Mouse (Mus musculus) gastrocnemius, adult 8-10 months (tissue): ENCODE data around the gene Adssl1. TPM values are rescaled to one million over a fixed set of nuclear protein-coding genes. Genes with fewer than 3 reads are reported as not detected.
A peak's percentile ranks its signal among the peaks of the same experiment; 100 is the strongest.

ENCODE experiments used
- DNase-seq, 2 experiments: peaks; one replicate each; pipeline ENCODE4 v3.0.0; 2022; ENCODE audit warnings: low spot score in 2 of 2
- total RNA-seq, 4 experiments: library from RNA; stranded (reverse); gene quantifications; 2 replicates each; pipeline ENCODE4 v1.2.4; 2022

Gene Adssl1
- total RNA-seq, 4 experiments from 2014 or later = 952 to 1,087 (median 1,016) TPM

DNA sequence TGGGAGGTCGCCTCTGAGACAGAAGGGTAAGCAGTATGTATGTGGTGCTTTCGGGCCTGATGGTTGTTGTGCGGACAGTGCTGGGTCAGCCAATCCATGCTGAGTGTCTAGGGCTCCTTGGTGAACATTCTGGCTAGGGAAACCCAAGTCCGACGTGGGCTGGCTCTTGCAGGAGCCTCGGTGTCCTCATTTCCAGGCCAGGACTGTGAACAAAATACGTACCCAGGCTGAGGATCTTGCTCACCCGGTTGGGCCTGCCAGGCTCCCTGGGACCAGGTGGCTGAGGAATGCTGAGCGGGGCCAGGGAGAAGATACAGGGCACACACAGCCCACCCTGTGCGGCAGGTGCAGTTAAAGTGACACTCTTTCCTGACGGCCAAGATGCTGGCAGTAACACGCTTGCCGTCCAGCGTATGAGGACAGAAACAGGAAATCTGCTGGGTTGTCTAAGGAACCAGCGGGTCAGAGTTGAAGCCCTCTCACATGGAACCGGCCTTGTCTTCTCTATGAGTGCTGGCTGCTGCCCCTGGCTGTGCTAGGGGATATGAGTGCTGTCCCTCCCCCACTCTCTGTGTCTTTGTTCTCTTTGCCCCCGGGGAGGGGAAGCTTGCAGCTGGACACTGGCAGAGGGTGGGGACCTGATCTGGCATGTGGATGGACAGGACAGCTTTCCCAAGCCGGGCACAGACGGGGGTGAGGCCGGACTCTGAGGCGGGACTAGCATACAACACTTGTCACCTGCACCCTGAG is 26.7 kb upstream of the Adssl1 start:
- peak; percentile 45 to 59 for DNase-seq

DNA sequence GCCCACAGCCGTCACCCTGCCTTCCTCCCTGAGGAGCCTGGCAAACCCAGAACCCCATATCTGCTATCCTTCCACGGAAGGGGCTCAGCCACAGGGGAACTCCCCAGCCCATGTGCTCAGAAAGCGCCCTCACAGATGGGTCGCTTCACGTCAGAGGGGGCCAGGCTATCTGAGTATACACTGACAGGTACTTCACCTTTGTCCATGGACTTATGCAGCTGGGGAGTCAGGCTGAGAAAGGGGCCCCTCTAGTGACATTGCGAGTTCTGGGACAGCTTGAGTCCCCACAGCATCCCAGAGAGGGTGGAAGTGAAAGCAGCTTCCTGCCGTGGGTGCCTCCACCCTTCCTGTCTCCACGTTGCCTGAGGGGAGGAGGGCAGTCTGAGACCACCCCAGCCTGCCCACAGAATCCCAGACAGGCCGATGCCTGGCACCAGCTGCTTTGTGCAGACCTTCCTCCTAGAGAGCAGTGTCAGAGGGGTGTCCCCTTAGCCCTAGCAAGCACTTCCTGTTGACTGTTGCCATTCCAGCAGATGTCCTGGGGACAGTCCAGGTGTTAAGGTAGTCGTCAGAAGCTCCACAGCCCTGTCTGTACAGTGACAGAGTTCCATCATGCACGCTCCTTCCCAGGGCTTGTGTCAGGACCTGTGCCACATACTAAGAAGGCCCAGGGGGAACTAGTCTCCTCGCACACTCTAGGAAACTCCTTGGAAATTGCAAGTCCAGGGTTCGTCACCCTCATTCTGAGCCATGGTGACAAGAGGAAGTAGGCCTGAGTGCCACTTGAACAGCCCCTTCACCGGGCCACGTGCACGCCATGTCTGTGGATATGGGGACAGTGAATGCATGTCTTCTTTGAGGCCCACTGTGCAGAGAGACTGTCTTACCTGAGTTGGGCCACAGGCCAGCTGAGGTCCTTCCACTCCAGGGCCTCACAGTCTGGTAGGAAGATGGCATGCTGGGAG is 25.6 kb upstream of the Adssl1 start:
- peak in 1 of 2 experiments; percentile 3 for DNase-seq

DNA sequence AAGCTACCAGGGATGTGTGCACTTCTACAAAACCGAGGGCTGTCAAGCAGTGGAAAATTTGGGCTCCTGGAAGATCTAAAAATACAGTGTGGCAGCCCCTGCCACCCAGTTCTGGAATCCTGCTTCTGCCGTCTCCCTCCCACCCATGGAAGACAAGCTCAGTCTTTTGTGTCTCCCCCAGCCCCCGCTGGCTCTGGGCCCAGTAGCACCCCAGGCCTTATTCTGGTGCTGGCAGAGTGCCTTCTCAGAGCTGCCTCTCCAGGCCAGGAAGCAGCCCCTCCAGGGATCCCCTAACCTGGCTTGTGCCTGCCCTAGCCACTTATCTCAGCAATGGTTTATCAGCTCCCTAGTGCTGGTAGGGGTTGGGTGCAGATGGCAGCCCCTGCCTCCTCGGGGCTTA is 24.9 kb upstream of the Adssl1 start:
- no peak for DNase-seq

DNA sequence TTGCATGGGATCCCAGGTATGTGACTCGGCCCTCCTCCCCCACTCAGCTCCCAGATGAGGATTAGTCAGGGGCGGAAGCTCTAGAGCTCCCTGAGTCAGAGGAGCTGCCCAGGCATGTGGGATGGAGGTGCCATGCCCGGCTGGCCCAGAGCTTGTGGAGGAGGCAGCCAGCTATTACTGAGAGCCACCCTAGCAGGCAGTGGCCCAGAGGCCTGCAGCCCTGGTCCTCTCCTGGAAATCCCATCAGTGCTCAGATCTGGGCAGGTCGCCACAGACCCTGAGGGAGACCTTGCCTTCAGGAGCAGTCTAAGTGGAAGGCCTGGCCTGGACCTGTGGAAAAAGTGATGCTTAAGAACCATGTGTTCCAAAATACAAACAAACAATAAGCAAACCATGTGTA is 24.2 kb upstream of the Adssl1 start:
- peak; percentile 51 to 70 for DNase-seq

DNA sequence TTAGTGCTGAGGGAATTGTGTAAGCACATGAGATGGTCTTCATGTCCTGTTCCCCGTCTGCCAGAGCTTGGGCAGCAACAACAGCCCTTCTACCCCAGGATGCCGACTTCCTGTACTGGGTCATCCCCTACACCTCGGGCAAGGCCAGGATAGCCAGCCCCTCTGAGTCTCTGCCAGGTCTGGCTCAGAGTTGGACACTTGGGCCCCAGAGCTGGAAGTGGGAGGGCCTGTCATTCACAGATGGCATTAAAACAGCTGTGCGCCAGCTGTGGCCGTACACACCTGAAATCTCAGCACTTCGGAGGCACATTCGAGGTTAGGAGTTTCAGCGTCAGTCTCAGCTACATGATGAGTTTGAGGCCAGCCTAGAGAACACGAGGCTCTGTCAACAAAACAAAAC is 23.4 kb upstream of the Adssl1 start:
- no peak for DNase-seq

DNA sequence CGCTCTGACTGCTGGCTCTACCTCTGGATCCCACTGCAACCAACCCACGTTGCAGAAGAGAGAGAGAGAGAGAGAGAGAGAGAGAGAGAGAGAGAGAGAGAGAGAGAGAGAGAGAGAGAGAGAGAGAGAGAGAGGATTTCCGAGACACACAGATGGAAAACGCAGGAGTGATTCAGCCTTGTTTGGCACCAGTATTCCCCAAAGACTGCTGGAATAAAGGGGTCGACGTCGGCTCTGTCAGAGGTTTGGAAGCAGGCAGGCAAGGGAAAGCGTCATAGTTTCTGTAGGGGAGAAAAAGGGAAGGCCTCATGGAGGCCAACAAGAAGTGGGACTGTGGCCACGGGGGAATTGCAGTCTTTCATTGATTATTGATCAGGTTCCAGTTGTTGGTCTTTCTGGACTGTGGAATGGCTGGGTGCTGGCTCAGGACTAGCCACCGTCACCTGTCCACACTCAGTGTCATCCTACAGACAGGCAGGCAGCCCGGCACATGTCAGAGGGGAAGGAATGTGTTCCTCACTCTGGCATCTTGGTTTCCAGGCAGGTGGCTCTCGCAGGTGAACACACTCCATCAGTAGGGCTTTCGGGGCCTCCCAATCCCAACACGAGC is 22.8 kb upstream of the Adssl1 start:
- no peak for DNase-seq

DNA sequence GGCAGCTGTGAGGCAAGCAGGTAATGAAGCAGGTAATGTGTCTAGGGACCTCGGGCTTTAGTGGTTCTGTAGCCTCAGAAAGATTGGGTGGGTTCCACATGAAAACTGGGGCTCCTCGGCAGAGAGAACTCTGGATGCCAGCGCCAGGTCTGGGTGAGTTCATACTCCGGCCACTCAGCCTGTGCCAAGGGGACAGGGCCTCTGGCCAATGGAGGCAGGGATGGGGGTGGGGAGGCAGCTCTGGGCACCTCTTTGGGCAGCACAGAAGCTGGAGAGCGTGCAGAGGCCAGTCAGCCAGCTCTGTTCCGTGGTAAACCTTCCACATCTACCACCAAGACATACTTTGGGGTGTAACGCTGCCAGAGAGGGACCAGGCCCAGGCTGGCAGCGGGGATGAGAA is 22.2 kb upstream of the Adssl1 start:
- peak in 1 of 2 experiments; percentile 52 for DNase-seq

DNA sequence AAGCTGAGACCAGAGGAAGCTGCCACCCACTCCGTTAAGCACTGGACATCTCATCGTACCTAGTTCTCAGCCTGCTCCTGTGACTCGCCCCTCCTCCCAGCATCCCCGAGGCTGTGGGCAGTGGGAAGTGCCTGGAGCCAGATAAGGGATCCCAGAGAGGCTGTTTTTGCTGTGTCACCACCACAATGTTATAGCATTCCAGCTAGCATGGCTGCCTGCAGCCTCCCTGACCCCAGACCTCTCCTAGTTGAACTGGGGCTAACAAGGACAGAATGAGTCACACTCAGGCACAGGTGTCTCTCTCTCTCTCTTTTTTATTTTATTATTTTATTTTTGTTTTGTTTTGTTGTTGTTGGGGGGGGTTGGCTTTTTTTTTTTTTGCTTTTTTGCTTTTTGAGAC is 20.6 kb upstream of the Adssl1 start:
- no peak for DNase-seq

DNA sequence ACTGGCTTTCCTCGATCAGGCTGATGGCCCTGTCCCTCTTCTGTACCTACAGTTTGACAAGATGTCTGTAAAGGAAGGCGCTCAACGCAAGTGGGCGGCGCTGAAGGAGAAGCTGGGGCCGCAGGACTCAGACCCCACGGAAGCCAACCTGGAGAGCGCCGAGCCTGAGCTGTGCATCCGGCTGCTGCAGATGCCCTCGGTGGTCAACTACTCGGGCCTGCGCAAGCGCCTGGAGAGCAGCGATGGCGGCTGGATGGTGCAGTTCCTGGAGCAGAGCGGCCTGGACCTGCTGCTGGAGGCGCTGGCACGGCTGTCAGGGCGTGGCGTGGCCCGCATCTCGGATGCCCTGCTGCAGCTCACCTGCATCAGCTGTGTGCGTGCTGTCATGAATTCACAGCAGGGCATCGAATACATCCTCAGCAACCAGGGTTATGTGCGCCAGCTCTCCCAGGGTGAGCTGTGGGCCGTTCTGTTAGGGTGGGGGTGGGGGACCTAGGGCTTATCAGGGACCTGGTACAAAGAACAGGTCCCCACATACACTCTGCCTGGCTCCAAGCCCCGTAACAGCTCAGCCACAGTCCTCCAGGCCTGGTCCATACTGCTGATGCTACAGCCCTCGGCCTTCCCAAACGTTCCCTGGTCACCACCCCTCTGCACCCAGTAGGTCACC is 19.8 kb upstream of the Adssl1 start:
- DNase-seq = no peak

DNA sequence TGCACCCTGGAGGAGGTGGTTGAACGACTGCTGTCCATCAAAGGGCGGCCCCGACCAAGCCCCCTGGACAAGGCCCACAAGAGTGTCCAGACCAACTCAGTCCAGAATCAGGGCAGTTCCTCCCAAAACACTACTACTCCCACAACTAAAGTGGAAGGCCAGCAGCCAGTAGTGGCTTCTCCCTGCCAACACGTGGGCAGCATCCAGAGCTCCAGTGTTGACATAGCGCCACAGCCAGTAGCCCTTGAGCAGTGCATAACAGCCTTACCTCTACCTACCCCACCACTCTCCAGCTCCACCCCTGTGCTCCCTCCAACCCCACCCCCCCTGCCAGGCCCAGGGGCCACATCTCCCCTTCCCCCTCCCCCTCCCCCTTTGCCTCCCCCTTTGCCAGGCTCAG is 15.8 kb upstream of the Adssl1 start:
- DNase-seq = no peak

DNA sequence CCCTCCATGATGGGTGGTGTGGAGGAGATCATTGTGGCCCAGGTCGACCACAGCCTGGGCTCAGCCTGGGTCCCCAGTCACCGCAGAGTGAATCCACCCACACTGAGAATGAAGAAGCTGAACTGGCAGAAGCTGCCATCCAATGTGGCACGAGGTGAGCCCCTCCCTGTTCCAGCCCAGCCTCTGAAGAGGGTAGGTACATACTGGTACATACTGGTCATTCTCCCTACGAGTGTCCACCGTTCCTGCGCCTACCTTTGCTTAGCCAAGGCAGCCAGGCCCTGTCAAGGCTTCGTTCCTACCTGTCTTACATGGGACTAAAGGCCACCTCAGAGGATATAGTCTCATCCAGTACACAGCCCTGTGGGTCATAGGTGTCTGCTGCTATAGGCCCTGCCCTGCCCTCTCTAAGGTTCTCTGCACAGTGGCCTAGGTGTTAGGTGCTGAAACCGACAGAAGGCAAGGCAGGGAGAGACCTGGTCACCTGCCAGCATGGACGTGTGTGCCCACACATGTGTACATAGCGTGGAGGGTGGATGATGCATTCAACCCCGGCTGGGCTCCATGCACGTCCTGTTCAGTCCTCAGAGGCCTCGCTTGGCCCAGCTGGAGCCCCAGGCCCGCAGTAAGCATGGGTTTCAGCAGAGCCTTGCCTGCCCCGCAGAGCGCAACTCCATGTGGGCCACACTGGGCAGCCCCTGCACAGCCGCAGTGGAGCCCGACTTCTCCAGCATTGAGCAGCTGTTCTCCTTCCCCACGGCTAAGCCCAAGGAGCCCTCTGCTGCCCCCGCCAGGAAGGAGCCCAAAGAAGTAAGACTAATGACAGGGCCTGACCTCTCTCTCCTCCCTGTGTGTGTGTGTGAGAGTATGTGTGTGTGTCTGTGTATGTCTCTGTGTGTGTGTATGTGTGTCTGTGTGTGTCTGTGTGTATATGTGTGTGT is 14.9 kb upstream of the Adssl1 start:
- peak in 1 of 2 experiments; percentile 50 for DNase-seq

DNA sequence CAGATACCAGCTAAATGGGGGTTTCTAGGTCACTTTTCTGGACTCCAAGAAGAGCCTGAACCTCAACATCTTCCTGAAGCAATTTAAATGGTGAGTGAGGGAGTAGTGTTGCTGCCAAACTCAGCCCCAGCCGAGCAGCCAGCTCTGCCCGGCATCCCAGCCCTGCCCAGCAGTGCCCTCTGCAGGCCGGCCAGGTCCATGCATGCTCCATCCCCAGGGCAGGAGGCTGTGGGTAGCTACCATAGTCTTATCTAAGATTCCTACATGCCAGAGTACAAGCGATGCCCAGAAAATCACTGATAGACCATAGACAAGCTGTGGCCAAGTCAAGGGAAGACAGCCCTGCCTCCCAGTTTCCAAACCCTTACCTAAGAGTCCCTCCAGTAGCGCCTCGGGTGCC is 14.1 kb upstream of the Adssl1 start:
- DNase-seq = peak; percentile 66 to 67

DNA sequence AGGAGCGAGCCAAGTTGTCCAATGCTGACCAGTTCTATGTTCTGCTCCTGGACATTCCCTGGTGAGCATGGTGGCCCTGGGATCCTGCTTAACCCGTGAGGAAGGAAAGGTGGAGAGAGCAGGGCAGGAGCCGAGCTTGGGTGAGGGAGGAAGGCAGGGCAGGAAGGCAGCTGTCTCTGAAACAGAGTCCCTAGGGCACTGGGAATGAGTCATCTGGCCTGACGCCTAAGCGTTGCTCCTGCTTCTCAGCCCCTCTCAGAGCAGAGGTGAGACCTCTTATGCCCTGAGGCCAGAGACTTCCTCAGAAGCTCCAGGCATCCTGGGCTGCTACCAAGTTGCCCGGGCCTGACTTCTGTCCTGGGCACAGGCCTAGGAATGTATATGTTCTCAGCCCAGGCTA is 12.8 kb upstream of the Adssl1 start:
- no peak for DNase-seq

DNA sequence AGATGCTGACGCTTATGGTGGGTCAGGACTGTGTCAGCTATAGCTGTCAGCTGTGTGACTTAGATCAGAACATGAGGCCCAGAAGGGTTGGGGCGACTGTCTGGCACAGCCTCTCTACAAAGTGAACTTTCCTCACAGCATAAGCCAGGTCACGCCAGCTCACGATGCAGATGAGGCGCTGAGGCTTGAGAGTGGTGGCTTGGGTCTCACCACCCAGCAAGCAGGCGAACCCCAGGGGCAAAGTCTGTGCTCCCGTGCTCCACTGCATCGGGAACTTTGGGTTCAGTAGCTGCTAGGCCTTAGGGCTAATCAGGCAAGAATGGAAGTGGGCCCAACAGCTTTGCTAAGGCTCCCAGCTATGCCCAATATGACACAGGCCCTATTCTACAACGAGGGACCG is 10.8 kb upstream of the Adssl1 start:
- no peak for DNase-seq

DNA sequence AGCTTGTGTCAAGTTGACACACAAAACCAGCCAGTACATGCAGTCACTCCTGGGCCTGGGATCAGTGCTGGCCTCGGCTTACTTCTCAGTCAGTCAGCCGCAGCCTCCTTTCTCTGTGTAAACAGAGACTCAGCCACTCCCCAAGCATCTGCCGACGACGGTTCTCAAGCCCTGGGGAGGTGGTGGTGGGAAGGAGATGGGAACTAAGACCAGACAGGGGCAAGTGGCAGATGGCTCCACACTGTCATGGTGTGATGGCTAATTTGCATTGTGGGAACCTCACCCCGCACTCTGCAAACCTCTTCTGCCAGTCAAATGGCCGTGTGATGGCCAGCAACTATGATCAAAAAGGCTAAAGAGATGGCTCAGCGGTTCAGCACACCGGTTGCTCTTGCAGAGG is 3.2 kb upstream of the Adssl1 start:
- DNase-seq = no peak

DNA sequence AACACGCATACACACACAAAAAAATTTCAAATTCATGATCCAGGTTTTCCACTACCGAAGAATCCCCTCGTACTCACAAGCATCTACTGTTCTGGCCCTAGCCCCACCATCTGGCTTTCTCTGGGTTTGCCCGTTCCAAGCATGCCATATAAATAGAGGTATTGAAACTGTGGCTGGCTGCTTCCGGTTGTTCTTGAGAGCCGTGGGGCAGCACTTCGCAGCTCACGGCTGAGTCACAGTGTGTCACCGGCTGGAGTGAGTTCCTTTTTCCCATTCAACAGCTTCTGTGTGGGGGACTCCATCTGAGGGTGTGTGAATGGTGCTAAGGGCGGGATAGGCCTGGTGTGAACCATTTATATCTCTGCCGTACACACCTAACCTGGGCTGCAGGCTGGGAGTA is 2.7 kb upstream of the Adssl1 start:
- no peak for DNase-seq

DNA sequence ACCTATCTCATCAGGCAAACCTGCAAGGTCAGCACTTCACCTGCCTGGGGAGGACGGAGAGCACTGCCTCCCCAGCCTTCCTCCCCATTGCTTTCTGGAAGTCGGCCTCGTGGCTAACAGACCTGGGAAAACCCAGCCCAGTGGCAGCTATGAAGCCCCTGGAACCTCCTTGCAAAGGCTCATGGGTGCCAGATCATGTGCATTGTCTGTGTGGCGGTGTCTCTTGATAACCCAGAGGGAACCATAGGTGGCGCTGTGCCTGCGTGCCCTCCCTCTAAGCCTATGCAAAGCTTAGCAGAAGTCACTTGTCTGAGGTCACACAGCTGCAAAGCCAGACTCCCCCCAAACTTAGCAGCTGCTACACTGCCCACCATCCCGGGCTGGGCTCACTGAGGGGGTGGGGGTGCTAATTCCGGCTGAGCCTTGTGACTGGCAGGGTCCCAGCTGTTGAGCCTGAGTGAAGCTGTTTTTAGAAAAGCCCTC is 1.9 kb upstream of the Adssl1 start:
- DNase-seq = peak; percentile 70 to 88

DNA sequence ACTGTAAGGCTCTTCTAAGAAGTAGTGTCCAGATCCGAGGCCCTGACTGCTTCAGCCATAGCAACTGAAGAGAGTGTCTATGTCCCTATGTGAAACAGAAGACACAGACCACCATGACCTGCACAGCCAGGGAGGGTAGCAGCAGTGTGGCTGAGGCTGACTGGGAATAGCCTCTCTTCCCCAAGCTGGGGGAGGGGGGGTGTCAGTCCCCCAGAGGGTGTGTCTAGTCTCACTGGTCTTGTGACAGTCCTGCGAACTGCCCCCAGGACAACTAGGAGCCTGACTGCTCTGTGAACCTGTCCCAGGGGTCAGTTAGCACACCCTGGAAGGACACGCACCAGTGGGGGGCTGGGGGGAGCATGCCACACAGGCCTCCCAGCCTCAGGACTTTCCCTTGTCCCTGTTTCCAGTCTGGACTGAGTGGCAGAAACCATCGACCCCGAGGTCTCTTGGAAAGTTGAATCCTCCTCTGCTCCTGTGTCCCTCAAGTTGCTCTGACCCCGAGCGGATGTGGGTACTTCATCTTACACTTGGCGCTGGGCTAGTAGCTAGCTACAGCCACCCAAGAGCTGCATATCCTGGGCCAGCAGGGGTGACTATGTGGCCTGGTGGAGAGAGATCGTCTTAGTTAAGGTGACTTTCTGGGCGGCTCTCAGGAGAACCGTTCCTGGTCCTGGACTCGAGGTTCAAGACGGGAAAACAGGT is 712 bp upstream of the Adssl1 start:
- peak; percentile 81 to 82 for DNase-seq

DNA sequence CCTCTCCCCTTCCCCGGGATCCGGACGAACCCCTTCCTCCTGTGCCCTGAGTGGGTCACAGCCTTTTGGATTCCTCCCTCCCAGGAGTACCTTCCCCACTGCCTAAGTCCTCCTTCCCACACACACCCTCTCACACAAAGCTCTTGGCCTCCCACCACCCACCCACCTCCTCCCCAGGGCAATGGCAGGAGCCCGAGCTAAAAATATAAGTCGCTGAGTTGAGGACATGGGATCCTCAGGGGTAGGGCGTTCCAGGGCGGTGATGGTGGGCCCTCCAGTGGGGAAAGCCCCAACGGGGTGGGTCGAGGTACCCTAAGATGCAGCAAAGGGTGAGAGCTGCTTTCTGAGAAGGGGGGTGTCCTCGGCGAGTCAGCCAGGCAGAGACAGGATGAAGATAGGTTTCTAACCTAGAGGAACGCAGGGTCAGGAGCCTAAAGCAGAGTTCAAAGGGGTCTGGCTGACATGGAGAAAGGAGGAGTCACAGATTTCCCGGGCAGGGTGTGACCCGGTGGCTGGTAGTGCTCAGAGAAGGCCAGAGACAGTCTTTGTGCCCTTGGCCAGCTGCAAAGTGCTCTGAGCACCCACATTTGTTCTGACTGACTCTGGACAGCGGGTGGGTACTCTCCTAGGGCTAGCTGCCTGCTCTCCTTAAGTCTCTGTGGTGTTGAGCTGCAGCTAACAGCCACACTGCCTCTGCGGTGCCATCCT is 663 bp downstream of the Adssl1 start:
- DNase-seq = peak; percentile 59 to 66
